Mouse (Mus musculus) neural tube, embryonic 10.5 days (tissue): ENCODE measurements around the gene Tspan14.

Experiments
- DNase-seq: peaks from one replicate; pipeline ENCODE4 v3.0.0-alpha.2; 2017; ENCODE audit warnings: low spot score; ENCODE audit errors: extremely low spot score

The Tspan14 gene

GRCm38 (mm10) chr14:40886428-40887202, 80.0 kb downstream of the Tspan14 start:
- no peak for DNase-seq

- no peak for DNase-seq
Measured at GRCm38 (mm10) chr14:40885752-40886151, 80.9 kb downstream of the Tspan14 start.

GRCm38 (mm10) chr14:40885225-40885624, 81.4 kb downstream of the Tspan14 start:
- DNase-seq = no peak

- DNase-seq = no peak
Measured at GRCm38 (mm10) chr14:40874565-40874964, 92.0 kb downstream of the Tspan14 start.

- DNase-seq = no peak
Measured at GRCm38 (mm10) chr14:40873961-40874360, 92.6 kb downstream of the Tspan14 start.

- no peak for DNase-seq
Measured at GRCm38 (mm10) chr14:40870598-40870997, 96.0 kb downstream of the Tspan14 start.

GRCm38 (mm10) chr14:40864811-40865514, 101.6 kb downstream of the Tspan14 start:
- no peak for DNase-seq

- DNase-seq = no peak
Measured at GRCm38 (mm10) chr14:40863659-40864058, 102.9 kb downstream of the Tspan14 start.

- DNase-seq = no peak
Measured at GRCm38 (mm10) chr14:40863022-40863421, 103.6 kb downstream of the Tspan14 start.
